Mouse (Mus musculus) small intestine, adult 2 months (tissue): ENCODE measurements around the gene Gm20388. TPM values are rescaled to one million over a fixed set of nuclear protein-coding genes. Genes with fewer than 3 reads are reported as not detected.

Experiments
- H3K27ac ChIP-seq: fragments of 200-500 bp; 2 replicates; pipeline ENCODE4 v1.5.1; 2012; ENCODE audit warnings: low read depth, low read length, control low read depth, inconsistent platforms; ENCODE audit not compliant: insufficient read depth
- H3K27me3 ChIP-seq: fragments of 200-500 bp; 2 replicates; pipeline ENCODE4 v1.6.1; 2012; ENCODE audit warnings: mild to moderate bottlenecking, moderate library complexity, low read length, inconsistent platforms; ENCODE audit not compliant: control insufficient read depth, insufficient read depth
- H3K36me3 ChIP-seq: fragments of 200-500 bp; 2 replicates; pipeline ENCODE4 v1.6.1; 2012; ENCODE audit warnings: mild to moderate bottlenecking, low read length, control low read depth, inconsistent platforms; ENCODE audit not compliant: control insufficient read depth, insufficient read depth
- H3K4me1 ChIP-seq: fragments of 200-500 bp; 2 replicates; pipeline ENCODE4 v1.6.1; 2012; ENCODE audit warnings: low read length, inconsistent platforms, mixed read lengths; ENCODE audit not compliant: control insufficient read depth, insufficient read depth, insufficient read length
- H3K4me3 ChIP-seq: fragments of 200-500 bp; 2 replicates; pipeline ENCODE4 v1.5.1; 2012; ENCODE audit warnings: low read depth, mild to moderate bottlenecking, control low read depth, inconsistent platforms, low read length, moderate library complexity
- CTCF ChIP-seq: fragments of 200-500 bp; IDR thresholded peaks from 2 replicates; pipeline ENCODE4 v1.5.1; 2012; ENCODE audit warnings: low read depth, mild to moderate bottlenecking, control low read depth, inconsistent platforms, low read length, moderate library complexity, mixed read lengths; ENCODE audit not compliant: insufficient replicate concordance, insufficient read length; ENCODE audit errors: extremely low read depth
- POLR2A ChIP-seq: fragments of 200-500 bp; IDR thresholded peaks from 2 replicates; pipeline ENCODE4 v1.6.1; 2012; ENCODE audit warnings: low read depth, mild to moderate bottlenecking, control low read depth, inconsistent platforms, low read length, moderate library complexity
- WGBS: fragments of 180-500 bp; shearing (Covaris S2); methylation state at CpG from one replicate; pipeline ENCODE4 v1.1.7; 2018; 5-methylcytosine and 5-hydroxymethylcytosine counted together
- polyA plus RNA-seq: library from polyadenylated mRNA; depleted of rRNA; stranded (reverse); fragments of >200 nt; gene quantifications from 2 replicates; pipeline ENCODE4 v1.2.3, GENCODE M21; 2012

The Gm20388 gene
- polyA plus RNA-seq, 1 experiment, result 37.3 TPM

DNA sequence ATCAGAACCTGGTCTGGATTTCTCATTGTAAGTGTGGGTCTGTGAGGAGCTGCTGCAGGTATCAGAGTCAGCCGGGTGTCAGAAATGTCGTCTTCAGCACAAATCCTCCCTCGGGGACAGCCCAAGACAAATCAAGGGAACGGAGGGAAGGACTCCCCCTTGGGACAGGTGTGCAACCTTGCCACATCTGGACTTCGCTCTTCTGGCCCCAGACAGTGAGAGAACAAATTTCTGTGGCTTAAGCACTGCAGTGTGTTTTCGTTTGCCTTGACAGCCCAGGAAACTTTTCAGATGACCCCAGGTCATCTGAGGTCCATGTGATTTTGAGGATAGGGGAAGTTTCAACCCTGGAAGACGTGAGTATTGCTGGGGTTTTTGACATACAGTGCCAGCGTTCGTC is 1440.2 kb downstream of the Gm20388 start:
- Histone ChIP-seq H3K4me1 (no peaks in the 10 kb centered on the region), H3K36me3 (no peaks in the 10 kb centered on the region), H3K27me3 (no peaks in the 10 kb centered on the region), H3K27ac (no peak overlapping the region), H3K4me3 (no peak overlapping the region)
- WGBS, result 52% methylated on average over 9 of the region's 9 CpGs
- TF ChIP-seq POLR2A (no peak), CTCF (no peak)

DNA sequence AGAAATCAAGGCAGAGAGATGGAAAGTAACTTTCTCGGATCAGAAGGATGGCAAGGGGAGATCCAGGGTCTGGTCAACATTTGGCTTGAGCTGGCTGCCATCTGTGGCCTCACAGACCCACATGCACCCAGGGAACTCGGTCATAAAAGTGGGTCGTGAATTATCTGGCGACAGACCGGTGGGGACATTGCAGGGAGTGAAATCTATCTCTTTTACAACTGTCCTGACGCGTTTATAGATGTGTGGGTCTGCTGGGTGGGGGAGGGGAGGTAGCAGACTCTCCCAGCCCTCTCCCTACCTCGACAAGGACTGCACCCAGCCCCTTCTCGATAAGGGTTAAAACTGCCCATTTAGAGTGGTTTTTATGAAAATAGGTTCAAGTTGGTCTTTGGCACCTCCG is 1444.2 kb downstream of the Gm20388 start:
- H3K36me3 ChIP-seq, result no peaks in the 10 kb centered on the region
- H3K27me3 ChIP-seq, result no peaks in the 10 kb centered on the region
- TF ChIP-seq POLR2A (no peak), CTCF (no peak)
- WGBS, result 55% methylated on average over 10 of the region's 10 CpGs
- H3K27ac ChIP-seq, result no peak overlapping the region
- no peak overlapping the region for H3K4me3 ChIP-seq
- H3K4me1 ChIP-seq, result peaks cover 10% of the 10 kb centered on the region

DNA sequence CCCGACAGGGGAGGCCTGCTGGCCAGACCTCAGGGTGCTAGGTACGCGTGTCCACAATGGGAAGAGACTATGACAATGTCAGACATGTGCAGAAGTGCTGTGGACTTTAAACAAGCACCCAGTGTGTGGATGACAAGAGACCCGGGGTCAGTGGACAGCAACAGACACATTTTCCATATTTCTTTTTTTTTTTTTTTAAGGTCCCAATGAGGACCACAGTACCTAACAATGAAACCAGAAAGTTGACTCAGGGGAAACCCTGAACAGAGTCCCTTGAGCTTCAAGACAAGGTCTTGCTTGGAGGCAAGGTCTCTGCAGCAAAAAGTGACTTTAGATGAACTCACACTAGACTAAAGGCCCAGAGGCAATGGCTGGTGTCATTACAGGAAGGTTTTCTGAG is 1446.8 kb downstream of the Gm20388 start:
- WGBS, result 96% methylated on average over 4 of the region's 4 CpGs
- no peak for TF ChIP-seq CTCF
- TF ChIP-seq POLR2A, result no peak

DNA sequence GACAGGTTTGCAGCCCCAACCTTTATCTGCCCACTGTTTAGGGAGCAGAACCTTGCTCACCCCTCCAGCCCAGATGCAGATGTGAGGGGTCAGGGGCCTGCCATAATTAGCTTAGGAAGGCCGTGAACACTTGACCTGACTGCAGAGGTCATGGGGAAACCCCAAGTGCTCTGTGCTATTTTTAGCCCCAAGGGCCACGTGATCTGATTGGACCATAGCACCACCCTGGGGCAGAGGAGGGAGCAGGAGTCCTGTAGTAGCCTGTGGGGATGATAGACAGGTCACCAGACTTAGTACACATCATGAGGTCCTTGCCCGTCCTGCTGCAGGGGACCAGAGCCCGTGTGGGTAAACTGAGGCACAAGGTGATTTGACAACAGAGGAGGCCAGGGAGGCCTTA is 1448.0 kb downstream of the Gm20388 start:
- Histone ChIP-seq H3K4me1 (peaks cover 12% of the 10 kb centered on the region), H3K36me3 (no peaks in the 10 kb centered on the region), H3K27me3 (no peaks in the 10 kb centered on the region), H3K27ac (no peak overlapping the region), H3K4me3 (no peak overlapping the region)
- WGBS, result 38% methylated on average over 4 of the region's 4 CpGs
- TF ChIP-seq CTCF (no peak), POLR2A (no peak)

More for the DNA sequence above, 1446.8 kb downstream of the Gm20388 start:
- no peak overlapping the region for H3K27ac ChIP-seq
- no peaks in the 10 kb centered on the region for H3K27me3 ChIP-seq
- H3K36me3 ChIP-seq, result no peaks in the 10 kb centered on the region
- H3K4me1 ChIP-seq, result peaks cover 12% of the 10 kb centered on the region
- H3K4me3 ChIP-seq, result no peak overlapping the region

DNA sequence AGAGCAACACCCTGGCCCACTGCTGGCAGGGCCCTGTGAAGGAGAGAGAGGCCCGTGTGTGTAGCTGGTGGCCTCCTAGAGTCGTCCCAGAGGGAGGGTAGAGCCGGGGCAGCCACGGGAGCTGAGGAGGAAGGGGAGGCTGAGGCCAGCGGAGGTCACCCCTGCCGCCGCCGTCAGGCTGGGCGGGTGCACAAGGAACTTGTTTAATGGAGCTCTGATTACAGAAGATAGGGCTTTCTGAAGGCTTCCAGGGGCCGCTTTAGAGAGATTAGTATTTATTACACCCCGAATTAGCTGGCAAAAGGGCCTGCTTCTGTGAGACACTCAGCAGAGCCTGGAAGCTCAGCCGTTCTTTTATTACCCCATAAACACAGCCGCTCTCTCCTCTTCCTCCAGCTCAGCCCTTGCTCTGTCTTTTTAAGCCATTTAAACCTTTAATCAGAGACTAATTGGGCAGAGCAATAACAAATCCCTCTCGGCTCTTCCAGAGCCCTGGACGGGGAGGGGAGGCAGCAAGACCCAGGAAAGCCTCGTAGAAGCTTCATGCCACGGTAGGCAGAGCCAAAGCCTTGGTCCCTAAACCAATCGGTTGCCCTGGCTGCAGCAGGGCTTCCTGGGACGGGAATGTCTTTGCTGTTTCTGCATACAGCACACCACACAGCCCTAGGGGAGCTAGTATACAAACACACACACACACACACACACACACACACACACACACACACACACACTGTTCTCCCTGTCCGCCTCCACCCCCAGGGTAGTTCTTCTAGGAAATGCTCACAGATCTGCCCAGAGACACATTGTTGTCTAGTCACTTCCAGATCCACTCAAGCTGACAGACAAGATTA is 1448.7 kb downstream of the Gm20388 start:
- WGBS, result 6% methylated on average over 20 of the region's 20 CpGs
- no peak overlapping the region for H3K27ac ChIP-seq
- H3K4me1 ChIP-seq, result peaks cover 12% of the 10 kb centered on the region
- no peaks in the 10 kb centered on the region for H3K36me3 ChIP-seq
- no peak for TF ChIP-seq POLR2A
- no peak for TF ChIP-seq CTCF
- H3K27me3 ChIP-seq, result no peaks in the 10 kb centered on the region
- no peak overlapping the region for H3K4me3 ChIP-seq

DNA sequence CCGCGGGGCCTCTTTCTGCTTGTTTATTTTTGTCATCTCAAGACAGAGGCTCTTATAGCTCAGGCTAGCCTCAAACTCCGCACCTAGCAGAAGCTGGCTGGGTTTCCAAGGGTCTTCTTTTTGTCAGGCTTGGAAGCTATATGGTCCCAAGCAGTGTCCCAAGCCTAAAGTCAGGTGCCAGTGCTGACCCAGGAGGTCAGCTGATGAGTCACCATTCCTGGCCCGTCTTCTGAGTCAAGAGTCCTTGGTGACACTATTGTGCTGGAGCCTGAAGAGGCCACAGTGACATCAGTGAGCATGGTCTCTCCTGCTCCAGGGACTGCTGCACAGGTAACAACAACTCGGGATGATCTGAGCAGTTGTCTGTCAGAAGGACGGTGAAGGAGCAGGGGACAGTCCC is 1449.4 kb downstream of the Gm20388 start:
- H3K27ac ChIP-seq, result no peak overlapping the region

DNA sequence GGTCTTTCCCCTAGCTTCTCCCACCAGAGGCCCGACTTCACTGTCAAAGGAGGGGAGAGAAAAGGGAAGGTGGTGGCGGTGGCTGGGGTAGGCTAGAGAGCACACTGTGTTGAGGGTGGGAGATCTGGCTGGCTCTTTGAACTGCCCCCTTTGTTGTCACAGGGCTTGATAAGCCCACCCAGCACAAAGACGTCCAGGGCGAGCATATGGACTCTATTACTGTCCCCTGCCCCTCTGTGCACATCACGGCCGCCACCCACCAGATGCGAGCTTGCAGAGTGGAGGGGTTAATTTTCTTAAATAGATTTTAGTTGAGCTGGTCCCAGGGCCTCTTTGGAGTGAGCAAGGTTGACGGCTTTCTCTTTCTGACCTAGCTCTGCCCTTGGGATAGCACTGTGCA is 1450.5 kb downstream of the Gm20388 start:
- H3K27me3 ChIP-seq, result no peaks in the 10 kb centered on the region
- H3K4me3 ChIP-seq, result no peak overlapping the region
- no peaks in the 10 kb centered on the region for H3K36me3 ChIP-seq
- TF ChIP-seq POLR2A, result no peak
- no peak for TF ChIP-seq CTCF
- 88% methylated on average over 8 of the region's 8 CpGs for WGBS
- H3K27ac ChIP-seq, result no peak overlapping the region
- peaks cover 16% of the 10 kb centered on the region for H3K4me1 ChIP-seq

More for the DNA sequence above, 1449.4 kb downstream of the Gm20388 start:
- WGBS, result 40% methylated on average over 6 of the region's 6 CpGs
- no peak for TF ChIP-seq CTCF
- no peak for TF ChIP-seq POLR2A
- no peaks in the 10 kb centered on the region for H3K27me3 ChIP-seq
- no peak overlapping the region for H3K4me3 ChIP-seq
- peaks cover 15% of the 10 kb centered on the region for H3K4me1 ChIP-seq
- H3K36me3 ChIP-seq, result no peaks in the 10 kb centered on the region
